ENCODE assay signal across 8 mouse cellular contexts in the genomic region with DNA sequence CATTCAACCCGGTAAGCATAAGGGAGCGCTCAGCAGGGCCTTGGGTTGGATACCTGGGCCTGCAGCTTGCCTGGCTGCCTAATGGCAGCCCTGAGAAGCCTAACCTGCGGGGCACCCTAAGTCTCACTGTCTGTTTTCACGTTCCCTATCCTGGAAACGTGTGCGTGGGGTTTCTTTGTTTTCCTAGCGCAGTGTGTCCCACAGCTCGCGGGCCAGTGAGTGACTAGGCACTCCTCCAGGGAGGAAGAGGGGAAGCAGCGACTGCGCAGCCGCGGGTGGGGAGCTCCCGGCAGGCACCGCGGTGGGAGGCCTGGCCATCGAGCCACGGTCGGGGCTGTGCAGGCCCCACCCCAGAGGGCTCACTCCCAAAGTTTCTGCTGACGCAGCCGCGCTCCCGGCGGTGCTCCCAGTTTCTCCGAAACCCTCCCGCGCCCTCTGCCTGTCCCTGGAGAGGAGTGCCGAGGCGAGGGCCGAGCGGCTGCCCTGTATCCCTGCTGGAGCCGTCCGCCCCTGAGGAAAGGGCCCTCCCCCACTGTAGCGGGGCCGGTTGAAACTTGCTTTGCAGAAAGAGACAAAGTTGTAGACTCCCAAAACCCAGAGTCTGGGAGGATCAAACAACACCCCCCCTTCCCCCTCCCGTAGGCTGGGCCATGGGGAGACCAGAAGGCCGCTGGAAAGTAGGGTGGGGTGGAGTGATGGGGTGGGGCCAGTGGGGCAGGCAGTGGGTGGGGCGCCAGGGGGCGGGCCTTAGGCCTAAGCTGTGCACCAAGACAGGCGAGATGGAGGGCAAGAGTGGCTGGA.
A peak's percentile ranks its signal among the peaks of the same experiment; 100 is the strongest.
DNase-seq lines count a peak whose midpoint lies in the region; ATAC-seq lines count a peak whose summit lies in the region.

No protein-coding gene starts in this region.

- peak overlapping the region; percentile 50 to 61 for H3K4me3 ChIP-seq in heart, embryonic 14.5 days (ENCODE audit: control insufficient read depth in 1 of 2, insufficient read depth in 1 of 2, low read depth in 1 of 2, low read length in 2 of 2)
- peak overlapping the region; percentile 71 for H3K4me3 ChIP-seq in liver, embryonic 13.5 days (replicated peaks)
- H3K4me3 ChIP-seq in stomach, embryonic 16.5 days (replicated peaks; ENCODE audit: low read length), result peak overlapping the region; percentile 62

- no peaks in the 10 kb centered on the region for H3K36me3 ChIP-seq in heart, embryonic 14.5 days (ENCODE audit: control insufficient read depth, insufficient read depth, low read length)
- no peaks in the 10 kb centered on the region for H3K36me3 ChIP-seq in liver, embryonic 13.5 days
- no peaks in the 10 kb centered on the region for H3K36me3 ChIP-seq in stomach, embryonic 16.5 days (ENCODE audit: control insufficient read depth, insufficient read depth, low read length)

- peak overlapping the region; percentile 98 to 99 for H3K27ac ChIP-seq in heart, embryonic 14.5 days (replicated peaks in 1 of 2; ENCODE audit: control insufficient read depth in 1 of 2, insufficient read depth in 1 of 2, low read depth in 2 of 2, low read length in 2 of 2)
- H3K27ac ChIP-seq in liver, embryonic 13.5 days, result peak overlapping the region; percentile 100
- H3K27ac ChIP-seq in stomach, embryonic 16.5 days (ENCODE audit: low read length), result peak overlapping the region; percentile 99

- peak overlapping the region; percentile 81 for H3K4me2 ChIP-seq in heart, embryonic 14.5 days (ENCODE audit: low read length)
- peak overlapping the region; percentile 93 for H3K4me2 ChIP-seq in liver, embryonic 13.5 days
- H3K4me2 ChIP-seq in stomach, embryonic 16.5 days (ENCODE audit: low read depth, low read length), result peak overlapping the region; percentile 96

- H3K4me1 ChIP-seq in heart, embryonic 14.5 days (ENCODE audit: control insufficient read depth in 2 of 2, insufficient read depth in 2 of 2, low read length in 2 of 2), result peaks cover 9 to 36% of the 10 kb centered on the region in 2 experiments
- peaks cover 56% of the 10 kb centered on the region for H3K4me1 ChIP-seq in liver, embryonic 13.5 days (replicated peaks)
- H3K4me1 ChIP-seq in stomach, embryonic 16.5 days (ENCODE audit: control insufficient read depth, insufficient read depth, low read length), result peaks cover 13% of the 10 kb centered on the region

- H3K27me3 ChIP-seq in heart, embryonic 14.5 days (ENCODE audit: control insufficient read depth, insufficient read depth, low read length), result no peaks in the 10 kb centered on the region
- H3K27me3 ChIP-seq in liver, embryonic 13.5 days, result no peaks in the 10 kb centered on the region
- no peaks in the 10 kb centered on the region for H3K27me3 ChIP-seq in stomach, embryonic 16.5 days (ENCODE audit: control insufficient read depth, insufficient read depth, low read length)

- peak; percentile 88 for DNase-seq in CD4-positive helper T cell, adult 2 months (ENCODE audit: low read depth, low spot score)
- DNase-seq in brain, embryonic 18.5 days (ENCODE audit: low read depth, low spot score), result peak; percentile 72
- DNase-seq in kidney, postnatal 14 days, result peak; percentile 98
- DNase-seq in liver, embryonic 13.5 days, result peak; percentile 90
- peak; percentile 91 for DNase-seq in neural tube, embryonic 10.5 days (ENCODE audit: extremely low spot score, low spot score)

- H3K9ac ChIP-seq in heart, embryonic 14.5 days (ENCODE audit: low read length), result peak overlapping the region; percentile 86
- H3K9ac ChIP-seq in liver, embryonic 13.5 days, result peak overlapping the region; percentile 91
- H3K9ac ChIP-seq in stomach, embryonic 16.5 days (ENCODE audit: low read length), result peak overlapping the region; percentile 86

- ATAC-seq in erythroid progenitor cell, adult 5-6 weeks (replicated peaks; ENCODE audit: low FRiP score, poor library complexity, severe bottlenecking), result peak; percentile 93
- ATAC-seq in heart, embryonic 14.5 days (ENCODE audit: insufficient number of reproducible peaks, insufficient read depth, low FRiP score, low read depth), result peak; percentile 98
- ATAC-seq in liver, embryonic 13.5 days (ENCODE audit: low read depth), result peak; percentile 95
- ATAC-seq in stomach, embryonic 16.5 days (ENCODE audit: insufficient read depth, low FRiP score), result peak; percentile 98

- H3K9me3 ChIP-seq in heart, embryonic 14.5 days (ENCODE audit: control insufficient read depth, low read length), result no peaks in the 10 kb centered on the region
- H3K9me3 ChIP-seq in liver, embryonic 13.5 days (replicated peaks), result no peaks in the 10 kb centered on the region
- no peaks in the 10 kb centered on the region for H3K9me3 ChIP-seq in stomach, embryonic 16.5 days (replicated peaks; ENCODE audit: control insufficient read depth, low read length)

- WGBS in heart, embryonic 14.5 days, result 1% methylated on average over 40 of the region's 40 CpGs
- 2% methylated on average over 39 of the region's 40 CpGs for whole genome bisulfite sequencing in liver, embryonic 13.5 days (ENCODE audit: insufficient replicate concordance)
- 1% methylated on average over 40 of the region's 40 CpGs for WGBS in stomach, embryonic 16.5 days

Comparison
In these comparisons a context has a peak if more than half of its experiments do, and no peak if none do; other contexts are left out.
1. Peak in every context shown above with its lines: DNase-seq, ATAC-seq, H3K4me3 ChIP-seq and H3K27ac ChIP-seq.